Mouse (Mus musculus): Measurements from ENCODE around the gene Ankrd39. TPM values are rescaled to one million over a fixed set of nuclear protein-coding genes. Genes with fewer than 3 reads are reported as not detected.

Ankrd39 gene
- polyA plus RNA-seq, 1 experiment from 2014 or later: 23.1 TPM

DNA sequence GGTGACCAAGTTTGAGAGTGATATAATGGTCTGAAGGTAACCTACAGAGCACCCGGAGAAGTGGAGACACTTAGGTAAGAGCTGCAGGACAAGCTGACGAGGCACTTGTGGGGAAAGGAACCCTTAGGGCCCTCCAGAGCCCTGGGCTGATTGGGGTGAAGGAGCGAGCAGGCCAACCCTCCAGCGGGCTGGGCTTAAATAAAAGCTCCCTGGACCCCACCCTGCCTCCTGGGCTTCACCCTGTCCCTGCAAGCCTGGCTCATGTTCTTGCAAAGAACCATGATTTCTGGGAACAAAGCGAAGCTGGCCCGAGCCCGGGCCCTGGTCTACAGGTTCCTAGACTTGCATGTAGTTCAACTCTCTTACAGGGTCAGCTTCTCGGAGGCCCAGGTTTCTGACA lies 26.3 kb upstream of the Ankrd39 start:
- ATAC-seq (peak; percentile 19; the same call in 1 of the 2 replicates), DNase-seq (ENCODE audit: low spot score) (peak; percentile 65)
- no peak overlapping the region for H3K9ac ChIP-seq (replicated peaks; ENCODE audit: low read depth)
- H3K9me3 ChIP-seq (ENCODE audit: low read length): no peaks in the 10 kb centered on the region
- H3K4me3 ChIP-seq (ENCODE audit: low read depth, low read length): no peak overlapping the region
- no peaks in the 10 kb centered on the region for H3K36me3 ChIP-seq (ENCODE audit: insufficient read depth, low read length)
- TF ChIP-seq CTCF (IDR thresholded peaks at IDR 0.05) (no peak), EP300 (IDR thresholded peaks at IDR 0.05) (no peak)
- H3K27ac ChIP-seq (ENCODE audit: low read length): no peak overlapping the region
- WGBS: 60% methylated on average over 8 of the region's 8 CpGs
- H3K27me3 ChIP-seq (replicated peaks; ENCODE audit: insufficient read depth, low read length): no peaks in the 10 kb centered on the region
- H3K4me2 ChIP-seq (replicated peaks; ENCODE audit: low read depth, low read length): no peak overlapping the region
- peaks cover 25% of the 10 kb centered on the region; the same call in 1 of the 2 replicates for H3K4me1 ChIP-seq (ENCODE audit: insufficient read depth, low read depth, low read length)

DNA sequence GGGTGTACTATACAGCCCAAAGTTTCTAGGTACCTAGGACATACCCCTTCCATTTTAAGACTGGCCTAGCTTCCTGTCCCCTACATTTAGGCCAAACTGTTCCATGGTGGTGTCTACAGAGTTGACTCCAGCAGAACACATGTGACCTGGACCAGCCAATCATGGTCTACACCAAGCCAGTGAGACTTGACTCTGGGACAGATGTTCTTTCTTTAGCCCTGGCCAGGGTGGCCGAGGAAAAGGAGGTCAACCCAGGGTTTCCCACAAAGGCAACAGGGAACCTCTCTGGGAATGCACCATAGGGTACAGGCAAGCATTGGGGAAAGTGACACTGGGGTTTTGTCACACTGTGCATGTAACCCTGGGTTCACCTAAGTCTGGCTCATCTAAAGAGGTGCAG lies 25.5 kb upstream of the Ankrd39 start:
- Histone ChIP-seq H3K9ac (replicated peaks; ENCODE audit: low read depth) (no peak overlapping the region), H3K27me3 (replicated peaks; ENCODE audit: insufficient read depth, low read length) (no peaks in the 10 kb centered on the region), H3K4me3 (ENCODE audit: low read depth, low read length) (no peak overlapping the region), H3K9me3 (ENCODE audit: low read length) (no peaks in the 10 kb centered on the region), H3K4me1 (ENCODE audit: insufficient read depth, low read depth, low read length) (peaks cover 25% of the 10 kb centered on the region; the same call in 1 of the 2 replicates), H3K4me2 (replicated peaks; ENCODE audit: low read depth, low read length) (no peak overlapping the region), H3K27ac (ENCODE audit: low read length) (peak overlapping the region; percentile 69), H3K36me3 (ENCODE audit: insufficient read depth, low read length) (no peaks in the 10 kb centered on the region)
- ATAC-seq (no peak; the same call in 1 of the 2 replicates), DNase-seq (ENCODE audit: low spot score) (no peak)
- WGBS: 57% methylated on average over 1 of the region's 1 CpGs
- TF ChIP-seq EP300 (IDR thresholded peaks at IDR 0.05) (0 out of 2 replicates have a peak, but pooled peaks have one; percentile 30), CTCF (IDR thresholded peaks at IDR 0.05) (no peak)

DNA sequence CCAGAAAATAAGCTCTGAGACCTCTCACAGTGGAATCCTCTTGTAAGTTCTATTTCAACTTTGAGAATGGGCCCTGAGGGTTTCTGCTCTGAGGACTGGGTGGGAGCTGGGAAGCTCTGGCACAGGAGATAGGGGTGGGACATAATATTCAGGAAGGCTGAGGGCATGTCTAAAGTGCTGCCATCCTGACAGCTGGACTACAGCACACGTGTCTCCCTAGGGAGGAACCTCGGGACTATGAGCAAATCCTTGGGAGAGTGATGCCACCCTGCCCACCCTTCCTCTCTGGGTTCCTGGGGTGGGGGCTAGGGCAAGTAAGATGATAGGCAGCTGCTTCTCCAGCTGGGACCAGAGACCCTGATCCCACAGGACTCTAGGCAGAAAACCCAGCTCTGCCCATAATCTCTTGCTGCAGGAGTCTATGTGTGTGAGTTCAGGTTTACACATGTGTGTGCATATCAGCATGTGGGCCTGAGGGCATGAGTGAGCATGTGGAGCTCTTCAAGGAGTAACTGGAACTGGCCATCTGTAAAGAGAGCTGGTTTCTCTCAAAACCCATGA lies 25.0 kb upstream of the Ankrd39 start:
- H3K4me1 ChIP-seq (ENCODE audit: insufficient read depth, low read depth, low read length): peaks cover 25% of the 10 kb centered on the region; the same call in 1 of the 2 replicates
- H3K27ac ChIP-seq (ENCODE audit: low read length): peak overlapping the region; percentile 69
- WGBS: 27% methylated on average over 2 of the region's 2 CpGs
- no peaks in the 10 kb centered on the region for H3K9me3 ChIP-seq (ENCODE audit: low read length)
- no peaks in the 10 kb centered on the region for H3K36me3 ChIP-seq (ENCODE audit: insufficient read depth, low read length)
- DNase-seq (ENCODE audit: low spot score): no peak
- H3K4me3 ChIP-seq (ENCODE audit: low read depth, low read length): no peak overlapping the region
- no peaks in the 10 kb centered on the region for H3K27me3 ChIP-seq (replicated peaks; ENCODE audit: insufficient read depth, low read length)
- H3K4me2 ChIP-seq (replicated peaks; ENCODE audit: low read depth, low read length): no peak overlapping the region
- TF ChIP-seq EP300 (IDR thresholded peaks at IDR 0.05): no peak
- TF ChIP-seq CTCF (IDR thresholded peaks at IDR 0.05): no peak
- ATAC-seq: peak; percentile 38
- H3K9ac ChIP-seq (replicated peaks; ENCODE audit: low read depth): no peak overlapping the region

DNA sequence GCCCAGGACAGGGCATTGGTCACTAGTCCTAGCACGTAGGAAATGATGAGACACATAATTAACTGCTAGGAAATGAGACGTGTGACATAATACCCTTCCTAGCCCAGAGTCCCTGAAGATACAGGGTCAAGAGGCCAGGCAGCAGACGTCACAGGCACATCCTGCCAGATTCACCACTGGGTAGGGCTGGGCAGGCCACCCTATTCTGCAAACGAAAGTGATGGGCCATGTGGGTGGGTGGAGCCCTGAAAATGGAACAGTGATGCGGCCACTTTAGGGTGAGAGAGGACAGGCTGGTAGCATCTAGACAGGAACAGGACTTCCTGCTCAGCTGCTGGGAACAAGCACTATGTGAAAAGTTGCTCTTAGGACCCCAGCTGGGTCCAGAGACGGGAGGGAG lies 24.4 kb upstream of the Ankrd39 start:
- TF ChIP-seq CTCF (IDR thresholded peaks at IDR 0.05): no peak
- peak; percentile 88 for TF ChIP-seq EP300 (IDR thresholded peaks at IDR 0.05)
- no peak overlapping the region for H3K4me3 ChIP-seq (ENCODE audit: low read depth, low read length)
- no peaks in the 10 kb centered on the region for H3K36me3 ChIP-seq (ENCODE audit: insufficient read depth, low read length)
- peak overlapping the region; percentile 69 for H3K27ac ChIP-seq (ENCODE audit: low read length)
- no peak overlapping the region for H3K4me2 ChIP-seq (replicated peaks; ENCODE audit: low read depth, low read length)
- peak; percentile 84 for DNase-seq (ENCODE audit: low spot score)
- WGBS: 37% methylated on average over 6 of the region's 6 CpGs
- no peaks in the 10 kb centered on the region for H3K27me3 ChIP-seq (replicated peaks; ENCODE audit: insufficient read depth, low read length)
- H3K9ac ChIP-seq (replicated peaks; ENCODE audit: low read depth): no peak overlapping the region
- ATAC-seq: peak; percentile 82
- H3K9me3 ChIP-seq (ENCODE audit: low read length): no peaks in the 10 kb centered on the region
- H3K4me1 ChIP-seq (ENCODE audit: insufficient read depth, low read depth, low read length): peaks cover 25% of the 10 kb centered on the region; the same call in 1 of the 2 replicates

DNA sequence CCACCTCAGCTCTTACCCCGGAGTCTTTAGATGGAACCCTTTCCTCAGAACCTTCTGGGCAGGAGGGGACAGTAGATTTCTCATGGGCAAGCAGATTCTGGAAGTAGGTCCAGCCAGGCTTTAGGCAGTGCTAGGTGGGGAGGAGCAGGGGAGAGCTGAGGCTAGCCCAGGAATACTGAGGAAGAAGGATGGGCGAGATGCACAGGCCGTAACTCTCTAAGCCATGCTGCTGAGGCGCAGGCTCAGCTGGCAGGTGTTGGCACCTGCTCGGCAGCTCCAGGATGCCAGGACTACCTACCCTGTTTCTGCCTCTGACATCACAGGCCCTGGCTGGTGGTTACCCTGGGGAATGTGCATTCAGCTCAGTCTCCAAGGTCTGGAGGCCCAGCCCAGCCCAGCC lies 23.1 kb upstream of the Ankrd39 start:
- H3K4me2 ChIP-seq (replicated peaks; ENCODE audit: low read depth, low read length): no peak overlapping the region
- TF ChIP-seq EP300 (IDR thresholded peaks at IDR 0.05) (no peak), CTCF (IDR thresholded peaks at IDR 0.05) (no peak)
- no peak overlapping the region for H3K9ac ChIP-seq (replicated peaks; ENCODE audit: low read depth)
- H3K27ac ChIP-seq (ENCODE audit: low read length): peak overlapping the region; percentile 69
- ATAC-seq (no peak), DNase-seq (ENCODE audit: low spot score) (no peak)
- no peaks in the 10 kb centered on the region for H3K27me3 ChIP-seq (replicated peaks; ENCODE audit: insufficient read depth, low read length)
- H3K4me3 ChIP-seq (ENCODE audit: low read depth, low read length): no peak overlapping the region
- H3K4me1 ChIP-seq (ENCODE audit: insufficient read depth, low read depth, low read length): peaks cover 22% of the 10 kb centered on the region; the same call in 1 of the 2 replicates
- no peaks in the 10 kb centered on the region for H3K9me3 ChIP-seq (ENCODE audit: low read length)
- H3K36me3 ChIP-seq (ENCODE audit: insufficient read depth, low read length): no peaks in the 10 kb centered on the region
- 72% methylated on average over 5 of the region's 5 CpGs for WGBS

DNA sequence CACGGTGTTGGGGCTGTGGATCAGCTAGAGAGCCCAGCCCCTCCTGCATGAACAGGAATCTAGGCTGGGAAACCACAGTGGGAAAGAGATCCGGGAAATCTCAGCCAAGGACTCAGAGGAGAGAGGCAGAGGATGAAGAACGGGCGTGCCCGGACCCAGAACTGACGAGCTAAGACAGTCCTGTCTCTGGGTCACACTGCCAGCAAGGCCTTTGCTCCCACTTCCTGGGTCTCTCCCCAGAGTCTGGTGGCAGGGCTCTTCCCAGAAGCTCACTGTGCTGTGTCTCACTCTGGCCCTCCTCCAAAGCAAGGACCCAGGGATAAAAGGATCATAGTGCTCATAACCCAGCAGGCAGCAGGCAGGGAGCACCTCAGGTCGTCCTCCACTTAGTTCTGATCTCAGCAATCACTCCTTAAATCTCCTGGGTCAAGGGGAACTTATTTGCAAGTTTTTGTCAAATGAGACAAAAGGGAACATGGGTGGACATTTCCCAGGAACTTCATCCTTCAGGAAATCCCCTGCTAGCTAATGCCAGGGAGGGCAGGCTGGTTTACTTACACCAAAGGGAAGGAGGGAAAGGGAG lies 22.5 kb upstream of the Ankrd39 start:
- Histone ChIP-seq H3K4me3 (ENCODE audit: low read depth, low read length) (no peak overlapping the region), H3K4me1 (ENCODE audit: insufficient read depth, low read depth, low read length) (peaks cover 21% of the 10 kb centered on the region; the same call in 1 of the 2 replicates), H3K9ac (replicated peaks; ENCODE audit: low read depth) (no peak overlapping the region), H3K27ac (ENCODE audit: low read length) (peak overlapping the region; percentile 69), H3K27me3 (replicated peaks; ENCODE audit: insufficient read depth, low read length) (no peaks in the 10 kb centered on the region), H3K9me3 (ENCODE audit: low read length) (no peaks in the 10 kb centered on the region), H3K36me3 (ENCODE audit: insufficient read depth, low read length) (no peaks in the 10 kb centered on the region), H3K4me2 (replicated peaks; ENCODE audit: low read depth, low read length) (no peak overlapping the region)
- no peak for TF ChIP-seq EP300 (IDR thresholded peaks at IDR 0.05)
- no peak for TF ChIP-seq CTCF (IDR thresholded peaks at IDR 0.05)
- ATAC-seq: no peak
- 30% methylated on average over 7 of the region's 7 CpGs for WGBS
- peak; percentile 31 for DNase-seq (ENCODE audit: low spot score)
